Mouse (Mus musculus) T-helper 1 cell (primary cell): Measurements from ENCODE around the gene Usp2.
"Not testable (repeated sequence)": the region's sequence is repeated elsewhere in the genome, so short reads cannot be mapped to it uniquely, and the experiment has no call there.

Experiments used
- in situ Hi-C: fragments of 300-600 bp; cut with MboI, MseI; formaldehyde crosslinking; loops from one replicate; pipeline ENCODE4 v1.15.1; 2025; ENCODE audit warnings: high pct_unique_total_duplicates

Usp2 gene

DNA sequence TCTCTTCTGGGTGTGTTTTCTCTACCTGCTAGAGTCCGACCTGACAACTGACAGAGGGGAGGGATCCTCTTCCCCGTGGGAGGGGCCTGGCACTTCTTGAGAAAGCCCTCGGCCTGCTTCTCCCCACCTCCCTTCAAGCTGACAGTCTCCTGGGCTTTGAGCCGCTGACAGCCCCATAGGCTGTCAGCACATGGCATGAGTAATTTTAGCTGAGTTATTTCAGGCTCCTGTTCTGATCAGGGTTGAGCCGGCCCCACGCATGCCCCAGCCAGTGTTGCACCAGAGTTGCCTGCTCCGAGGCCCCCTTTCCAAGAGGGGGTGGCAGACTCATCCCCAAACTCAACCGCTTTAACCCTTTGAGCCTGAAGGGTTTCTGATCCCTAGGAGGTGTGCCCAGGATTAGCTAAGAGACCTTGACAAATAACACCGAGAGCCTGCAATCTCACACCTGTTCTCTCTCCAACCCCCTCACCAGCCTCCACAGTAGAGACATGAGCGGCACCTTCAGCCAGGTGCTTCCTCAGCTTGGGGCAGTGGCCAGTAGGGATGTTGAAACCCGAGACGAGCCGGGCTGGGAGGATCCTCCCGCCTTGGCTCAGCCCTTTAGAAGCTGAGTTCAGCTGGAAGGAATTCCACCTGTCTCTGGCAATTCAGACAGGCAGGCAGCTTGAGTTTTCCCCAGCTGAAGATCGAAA, 21.1 kb downstream of the Usp2 start:
- in situ Hi-C loops, result loop anchor here (25.0 kb wide), 3 partner anchors 351 to 1976 kb away; partner anchors contain the start of genes Nectin1 and Sorl1

DNA sequence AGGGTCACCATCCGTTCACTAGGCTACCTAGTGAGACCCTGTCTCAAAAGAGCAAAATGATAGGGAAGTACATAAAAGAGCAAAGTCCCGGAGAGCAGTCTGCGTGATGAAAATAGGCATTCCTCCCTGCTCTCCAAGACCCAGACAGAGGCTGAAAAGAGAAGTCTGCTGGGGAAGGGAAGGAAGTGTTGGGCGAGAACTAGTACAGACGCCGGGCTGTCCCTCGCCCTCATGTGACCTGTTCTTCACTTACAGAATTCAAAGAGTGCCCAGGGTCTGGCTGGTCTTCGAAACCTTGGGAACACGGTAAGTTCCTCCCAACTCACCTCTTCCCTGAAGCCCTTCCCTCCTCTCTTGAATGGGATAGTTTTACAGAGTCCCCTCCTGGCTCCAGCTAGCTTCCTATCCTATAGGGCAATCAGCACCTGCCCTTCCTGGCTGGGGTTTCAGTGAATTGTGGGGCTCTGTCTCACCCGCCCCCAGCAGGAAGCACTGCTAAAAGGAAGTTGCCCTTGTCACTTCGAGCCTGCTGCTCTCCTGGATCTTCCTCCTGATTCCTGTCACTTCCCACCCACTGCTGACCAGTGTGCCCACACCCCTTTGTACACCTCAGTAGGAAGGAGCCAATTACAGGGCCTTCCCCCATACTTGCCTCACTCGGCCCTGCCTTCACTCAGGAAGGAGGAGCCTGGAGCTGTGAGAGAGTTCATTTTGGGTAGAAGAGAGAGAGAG, 22.2 kb downstream of the Usp2 start:
- in situ Hi-C loops, result loop anchor here (25.0 kb wide), 3 partner anchors 352 to 1977 kb away; partner anchors contain the start of genes Nectin1 and Sorl1

DNA sequence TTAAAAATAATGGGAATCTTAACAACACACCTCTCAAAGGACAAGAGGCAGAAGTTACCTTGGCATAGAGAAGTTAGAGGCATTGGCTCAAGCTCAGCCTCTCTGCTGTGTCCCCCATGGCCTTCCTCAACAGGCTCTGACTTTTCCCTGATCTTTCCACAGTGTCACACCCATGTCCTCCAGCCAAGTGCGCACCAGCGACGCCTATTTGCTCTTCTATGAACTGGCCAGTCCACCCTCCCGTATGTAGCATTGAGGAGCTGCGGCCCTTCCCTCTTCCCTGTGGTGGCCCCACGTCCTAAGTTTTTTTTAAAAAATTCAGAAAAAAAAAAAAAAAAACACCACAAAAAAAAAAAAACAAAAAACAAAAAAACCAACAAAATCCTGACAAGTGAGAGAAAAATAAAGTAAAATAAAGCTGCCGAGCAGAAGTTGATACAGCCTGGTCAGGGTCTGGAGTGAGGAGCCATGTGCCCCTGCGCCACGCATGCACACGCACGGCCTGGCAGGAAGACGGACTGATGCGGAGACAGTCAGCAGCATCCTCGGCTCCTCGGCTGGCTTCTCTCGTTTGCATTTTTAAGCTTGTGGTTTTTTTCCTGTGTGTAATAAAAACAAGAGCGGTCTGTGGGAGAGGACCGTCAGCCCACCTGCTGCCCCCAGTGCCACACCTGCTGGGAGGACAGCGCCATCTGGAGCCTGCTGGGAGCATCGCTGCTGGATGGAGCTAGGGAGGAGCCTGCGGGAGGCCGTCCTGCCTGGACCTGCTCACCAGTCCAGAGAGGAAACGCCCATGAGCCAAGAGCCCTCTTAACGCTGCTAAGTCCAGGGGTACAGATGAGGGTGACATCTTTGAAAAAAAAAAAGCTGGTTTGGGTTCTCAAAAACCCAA, 27.0 kb downstream of the Usp2 start:
- in situ Hi-C loops, result loop anchor here (25.0 kb wide), 3 partner anchors 357 to 1982 kb away; partner anchors contain the start of genes Nectin1 and Sorl1

DNA sequence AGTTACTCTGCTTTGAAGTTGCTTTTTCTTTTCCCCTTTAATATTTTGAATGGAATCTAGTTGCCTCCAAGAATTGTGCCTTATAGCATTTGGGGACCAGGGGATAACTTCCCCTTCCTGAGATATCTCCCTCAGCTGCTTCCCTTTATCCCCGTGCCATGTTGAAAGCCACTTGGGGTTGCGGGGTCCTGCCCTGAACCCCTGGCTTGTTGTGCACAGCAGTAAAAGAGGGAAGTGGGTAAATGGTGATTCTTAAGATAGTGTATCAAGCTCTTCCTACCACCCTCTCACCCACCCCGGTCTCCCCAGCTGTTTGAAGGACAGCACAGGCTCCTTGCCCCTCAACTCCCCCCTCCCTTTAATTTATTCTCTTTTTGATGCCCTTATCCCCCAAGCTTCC, 27.9 kb downstream of the Usp2 start:
- in situ Hi-C loops, result loop anchor here (25.0 kb wide), 3 partner anchors 357 to 1982 kb away; partner anchors contain the start of genes Nectin1 and Sorl1

DNA sequence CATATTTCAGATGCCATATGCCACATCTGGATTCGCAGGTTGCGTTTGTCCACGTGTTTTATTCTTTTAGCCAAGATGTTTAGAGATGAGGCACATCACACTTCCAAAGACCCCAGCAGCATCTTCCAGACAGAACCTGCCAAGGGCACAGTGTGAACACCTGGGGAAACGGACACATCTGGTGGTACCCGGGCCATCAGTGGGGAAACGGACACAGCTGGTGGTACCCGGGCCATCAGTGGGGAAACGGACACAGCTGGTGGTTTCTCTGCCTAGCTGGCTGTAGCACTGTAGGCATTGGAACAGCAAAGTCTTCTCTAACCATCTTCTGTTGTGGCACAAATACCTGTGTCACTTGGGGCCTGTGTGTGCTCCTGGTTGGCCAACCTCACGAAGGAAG, 29.0 kb downstream of the Usp2 start:
- in situ Hi-C loops, result loop anchor here (25.0 kb wide), 3 partner anchors 358 to 1983 kb away; partner anchors contain the start of genes Nectin1 and Sorl1

DNA sequence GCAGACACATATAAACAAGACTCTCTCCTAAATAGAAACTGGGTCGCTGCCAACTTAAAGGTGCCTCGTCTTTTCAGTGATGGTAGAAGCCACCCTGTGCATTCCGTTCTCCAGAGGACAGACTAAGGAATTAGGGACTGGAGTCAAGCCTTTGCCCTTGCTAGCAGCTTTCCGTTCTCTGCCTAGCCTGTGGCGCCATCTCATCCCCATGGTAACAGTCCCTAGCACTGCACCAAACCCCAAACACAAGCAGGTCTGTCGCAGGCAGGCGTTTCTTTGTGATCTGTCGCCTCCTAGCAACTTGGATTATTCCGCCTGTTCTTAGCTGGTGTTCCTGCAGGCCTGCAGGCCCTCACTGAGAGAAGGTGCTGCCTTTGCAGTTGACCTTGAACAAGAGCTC, 29.7 kb downstream of the Usp2 start:
- in situ Hi-C loops, result loop anchor here (25.0 kb wide), 3 partner anchors 359 to 1984 kb away; partner anchors contain the start of genes Nectin1 and Sorl1

DNA sequence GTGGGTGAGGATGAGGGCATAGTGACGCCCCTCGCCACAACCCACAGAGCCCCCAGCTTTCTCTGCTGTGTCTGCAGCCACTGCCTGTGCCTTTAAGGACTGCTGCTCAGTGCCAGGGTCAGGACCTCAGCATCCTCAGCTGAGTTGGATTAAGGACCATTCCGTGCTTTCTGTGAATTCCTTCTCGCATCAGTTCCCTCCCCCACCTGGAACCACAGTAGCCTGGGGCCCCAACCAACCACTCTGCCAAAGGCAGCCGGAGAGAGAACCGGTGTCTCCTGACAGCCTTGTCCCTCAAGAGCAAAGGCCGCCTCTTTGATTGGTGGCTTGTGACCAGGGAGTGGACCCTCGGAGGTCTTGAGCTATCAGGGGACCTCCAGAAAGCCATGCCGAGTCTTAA, 34.7 kb downstream of the Usp2 start, which contains the start of gene Mfrp:
Gene Mfrp, plus strand, starts transcription at position 240 of the 400 bp plus-strand sequence.
- in situ Hi-C loops, result no loop called here

DNA sequence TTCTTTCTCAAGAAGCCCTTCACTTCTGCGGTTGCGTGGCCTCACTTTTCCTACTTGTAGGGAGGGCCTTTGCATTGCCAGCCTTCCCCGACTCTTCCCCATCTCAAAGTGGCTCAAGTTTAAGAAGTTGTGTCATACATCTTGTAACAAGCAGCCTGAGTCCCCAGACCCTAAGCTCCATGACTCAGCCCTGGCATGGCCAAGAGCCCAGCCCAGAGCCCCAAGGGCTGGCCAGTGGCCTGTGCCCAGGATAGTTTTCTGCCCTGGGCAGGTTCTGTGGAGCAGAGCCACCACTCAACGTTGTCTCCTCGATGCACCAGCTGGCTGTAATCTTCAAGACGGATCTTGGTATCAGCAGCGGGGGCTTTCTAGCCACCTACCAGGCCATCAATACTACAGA, 38.1 kb downstream of the Usp2 start:
- in situ Hi-C loops, result no loop called here

DNA sequence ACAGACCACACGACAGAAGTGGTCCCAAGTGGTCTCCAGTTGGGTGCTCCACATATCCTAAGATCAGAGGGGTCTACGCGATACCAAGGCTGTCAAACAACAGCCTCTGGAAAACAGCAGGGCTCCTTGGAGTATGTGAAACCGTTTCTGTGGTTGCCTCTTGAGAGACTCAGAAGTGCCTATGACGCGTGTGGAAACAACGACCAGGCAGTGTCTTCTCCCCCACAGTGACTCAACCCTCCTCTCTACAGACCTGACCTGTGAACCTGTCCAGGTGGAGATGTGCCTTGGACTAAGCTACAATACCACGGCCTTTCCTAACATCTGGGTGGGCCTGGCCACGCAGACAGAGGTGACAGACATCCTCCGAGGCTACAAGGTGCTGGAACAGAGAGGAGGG, 39.0 kb downstream of the Usp2 start:
- in situ Hi-C loops, result no loop called here

DNA sequence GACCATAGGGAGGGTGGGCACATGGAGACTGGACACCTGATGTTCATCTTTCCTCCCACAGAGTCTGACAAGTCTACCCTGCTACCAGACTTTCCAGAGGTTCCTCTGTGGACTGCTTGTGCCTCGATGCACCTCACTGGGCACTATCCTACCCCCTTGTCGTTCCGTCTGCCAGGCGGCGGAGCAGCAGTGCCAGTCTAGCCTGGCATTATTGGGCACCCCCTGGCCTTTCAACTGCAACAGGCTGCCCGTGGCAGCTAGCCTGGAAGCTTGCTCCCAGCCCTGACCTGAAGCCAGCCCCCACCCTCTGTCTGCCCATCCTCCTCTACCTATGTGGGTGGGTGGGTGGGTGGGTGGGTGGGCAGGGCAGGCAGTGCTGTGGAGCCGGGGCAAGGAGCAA, 39.4 kb downstream of the Usp2 start:
- in situ Hi-C loops, result no loop called here

DNA sequence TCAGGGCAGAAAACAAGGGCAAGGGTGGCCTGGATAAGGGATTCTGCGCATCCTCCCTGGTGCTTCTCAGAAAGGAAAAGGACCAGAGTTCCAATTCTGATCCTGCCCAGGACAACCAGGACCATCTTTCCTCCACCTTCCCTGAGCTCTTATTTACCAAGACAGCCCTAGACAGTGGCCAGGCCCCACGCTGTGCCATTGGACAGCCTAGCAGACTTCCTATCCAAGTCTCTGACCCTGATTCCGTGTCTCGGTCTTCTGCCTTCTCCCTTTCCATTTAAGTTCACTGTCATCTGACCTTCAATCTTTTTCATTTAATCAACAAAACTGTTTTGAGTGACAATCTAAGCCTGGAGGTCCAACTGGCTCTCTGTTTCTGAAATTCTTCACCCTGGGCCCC, 39.8 kb downstream of the Usp2 start:
- in situ Hi-C loops, result no loop called here

DNA sequence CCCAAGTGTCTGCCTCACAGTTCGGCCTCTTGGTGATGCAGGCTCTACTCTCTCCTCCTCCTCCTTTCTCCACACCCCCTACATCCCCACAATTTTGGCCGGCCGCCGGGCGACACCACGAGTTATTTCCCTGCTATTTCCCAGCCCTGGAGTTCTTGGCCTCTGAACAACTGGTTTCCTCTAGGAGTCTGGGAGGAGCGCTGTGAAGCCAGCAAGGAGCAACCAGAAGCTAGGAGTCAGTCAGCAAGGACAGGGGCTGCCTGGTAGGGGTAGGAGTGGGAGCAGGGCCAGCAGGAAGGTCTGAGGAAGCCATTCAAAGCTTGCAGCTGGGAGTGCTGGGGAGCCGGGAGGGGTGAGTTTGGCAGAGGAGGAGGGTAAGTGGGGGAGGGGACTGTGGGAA, 40.3 kb downstream of the Usp2 start, which contains the start of gene C1qtnf5:
Gene C1qtnf5, plus strand, starts transcription at position 136 of the 400 bp plus-strand sequence.
- in situ Hi-C loops, result no loop called here

DNA sequence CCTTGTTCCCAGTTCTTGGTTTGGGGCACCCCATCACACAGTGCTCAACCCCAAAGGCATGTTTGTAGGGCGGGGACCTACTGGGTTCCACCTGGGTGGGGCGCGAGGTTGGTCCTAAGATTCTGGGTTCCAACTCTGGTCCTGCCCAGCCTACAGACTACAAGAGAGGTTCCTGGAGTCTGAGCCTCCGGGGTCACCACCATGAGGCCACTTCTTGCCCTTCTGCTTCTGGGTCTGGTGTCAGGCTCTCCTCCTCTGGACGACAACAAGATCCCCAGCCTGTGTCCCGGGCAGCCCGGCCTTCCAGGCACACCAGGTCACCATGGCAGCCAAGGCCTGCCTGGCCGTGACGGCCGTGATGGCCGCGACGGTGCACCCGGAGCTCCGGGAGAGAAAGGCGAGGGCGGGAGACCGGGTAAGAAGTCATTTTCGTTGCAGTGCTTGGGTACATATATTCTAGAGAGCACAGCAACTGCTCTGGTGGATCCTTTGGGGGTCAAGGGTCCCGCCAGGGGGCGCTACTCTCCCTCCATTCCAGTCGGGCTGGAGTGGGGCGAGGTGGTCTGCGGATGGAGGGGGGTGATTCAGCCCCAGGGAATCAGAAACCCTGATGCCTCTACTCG, 40.8 kb downstream of the Usp2 start:
- in situ Hi-C loops, result no loop called here

DNA sequence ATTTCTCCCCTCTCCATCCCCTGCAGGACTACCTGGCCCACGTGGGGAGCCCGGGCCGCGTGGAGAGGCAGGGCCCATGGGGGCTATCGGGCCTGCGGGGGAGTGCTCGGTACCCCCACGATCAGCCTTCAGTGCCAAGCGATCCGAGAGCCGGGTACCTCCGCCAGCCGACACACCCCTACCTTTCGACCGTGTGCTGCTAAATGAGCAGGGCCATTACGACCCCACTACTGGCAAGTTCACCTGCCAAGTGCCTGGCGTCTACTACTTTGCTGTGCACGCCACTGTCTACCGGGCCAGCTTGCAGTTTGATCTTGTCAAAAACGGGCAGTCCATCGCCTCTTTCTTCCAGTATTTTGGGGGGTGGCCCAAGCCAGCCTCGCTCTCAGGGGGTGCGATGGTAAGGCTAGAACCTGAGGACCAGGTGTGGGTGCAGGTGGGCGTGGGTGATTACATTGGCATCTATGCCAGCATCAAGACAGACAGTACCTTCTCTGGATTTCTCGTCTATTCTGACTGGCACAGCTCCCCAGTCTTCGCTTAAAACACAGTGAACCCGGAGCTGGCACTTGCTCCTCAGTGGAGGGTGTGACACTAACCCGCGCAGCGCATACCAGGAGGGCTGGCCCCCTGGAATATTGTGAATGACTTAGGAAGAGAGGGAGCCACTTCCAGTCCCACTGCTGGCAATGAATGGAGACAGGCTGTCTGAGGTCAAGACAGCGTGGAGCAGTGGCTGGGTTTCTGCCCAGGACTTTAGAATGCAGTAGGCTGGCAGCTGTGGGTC, 41.6 kb downstream of the Usp2 start:
- in situ Hi-C loops, result no loop called here

DNA sequence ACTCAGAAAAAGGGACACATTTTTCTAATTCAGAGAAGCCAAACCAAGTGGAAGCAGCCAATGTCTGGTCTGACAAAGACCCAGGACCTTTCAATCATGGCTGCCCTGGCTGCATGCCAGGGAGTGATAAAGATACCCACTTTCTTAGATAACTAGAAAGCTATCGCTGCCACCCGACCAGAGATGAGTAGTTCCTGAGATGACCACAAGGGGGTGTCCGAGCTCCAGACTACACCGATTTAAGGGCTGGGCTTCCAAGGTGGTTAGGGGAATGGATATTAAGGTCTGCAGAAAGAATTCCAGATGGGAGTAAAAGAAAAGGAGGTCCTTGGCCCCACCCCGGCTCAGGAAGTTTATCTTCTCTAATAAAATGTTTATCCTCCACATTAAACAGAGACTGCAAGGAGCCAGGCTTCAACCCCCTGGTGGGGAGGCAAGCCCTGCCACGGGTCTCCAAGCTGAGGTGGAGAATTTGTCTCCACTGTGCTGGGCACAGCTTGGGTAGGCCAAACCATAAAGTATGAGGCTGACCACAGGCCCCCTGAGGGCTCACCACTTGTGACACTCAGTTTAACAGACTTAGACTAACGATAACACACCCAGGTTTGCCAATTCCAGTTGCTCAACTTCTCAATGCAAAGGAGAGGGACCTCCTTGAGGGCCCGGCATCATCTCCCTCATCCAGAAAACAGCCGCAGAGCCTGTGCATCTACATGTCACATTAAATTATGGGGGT, 42.7 kb downstream of the Usp2 start:
- in situ Hi-C loops, result no loop called here

DNA sequence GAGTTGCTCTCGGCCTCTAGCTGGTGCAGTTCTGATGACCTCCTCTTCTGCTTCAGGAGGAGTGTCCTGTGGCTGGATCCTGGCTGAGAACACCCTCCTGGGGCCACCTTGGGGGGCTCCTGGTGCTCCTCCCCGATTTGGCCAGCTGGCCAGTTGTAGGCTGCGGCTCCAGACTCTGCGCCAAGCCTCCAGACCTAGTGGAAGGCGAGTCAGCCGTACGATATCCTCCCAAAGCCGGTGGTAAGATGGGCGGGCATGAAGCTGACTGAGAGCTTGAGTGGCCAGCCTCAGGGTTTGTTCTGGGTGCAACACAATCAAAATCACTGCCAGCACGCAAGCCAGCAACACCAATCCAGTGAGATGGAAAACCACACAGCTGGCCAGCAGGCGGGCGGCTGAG, 45.1 kb downstream of the Usp2 start:
- in situ Hi-C loops, result not testable (repeated sequence)

DNA sequence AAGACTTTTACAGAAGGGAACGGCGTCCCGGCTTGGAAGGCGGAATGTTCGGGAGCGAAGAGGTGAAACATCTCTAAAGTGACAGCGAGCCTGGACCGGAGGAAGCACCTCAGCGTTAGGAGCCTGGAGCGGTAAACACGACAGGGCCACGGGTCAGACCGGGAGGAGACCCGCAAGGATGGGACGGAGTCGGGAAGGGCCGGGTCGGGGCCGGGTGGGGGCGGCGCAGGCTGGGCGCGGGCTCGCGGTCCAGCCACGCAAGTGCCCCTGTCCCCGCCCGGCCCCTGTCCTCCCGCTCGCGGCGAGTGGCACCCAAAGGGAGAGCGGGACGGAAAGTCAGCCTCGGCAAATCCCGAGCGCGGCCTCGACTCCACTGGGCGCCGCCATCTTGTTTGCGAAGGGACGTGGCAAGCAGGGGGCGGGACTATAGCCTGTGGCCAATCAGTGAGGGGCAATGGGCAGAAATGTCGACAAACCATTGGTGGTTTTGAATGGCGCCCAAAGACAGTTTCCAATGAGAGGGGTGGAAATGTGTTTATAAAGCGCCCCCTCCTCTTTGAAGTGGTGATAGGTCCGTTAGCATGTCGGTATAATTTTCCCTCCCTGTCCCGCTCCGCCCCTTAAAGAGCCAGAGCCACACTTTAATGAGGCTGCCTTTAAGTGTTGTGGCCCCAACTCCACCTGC, 46.4 kb downstream of the Usp2 start, which contains the start of the genes Gm49380 and Rnf26:
Gene Gm49380, minus strand, starts transcription at position 396 of the 685 bp plus-strand sequence.
Gene Rnf26, minus strand, starts transcription at position 413 of the 685 bp plus-strand sequence.
- in situ Hi-C loops, result no loop called here

DNA sequence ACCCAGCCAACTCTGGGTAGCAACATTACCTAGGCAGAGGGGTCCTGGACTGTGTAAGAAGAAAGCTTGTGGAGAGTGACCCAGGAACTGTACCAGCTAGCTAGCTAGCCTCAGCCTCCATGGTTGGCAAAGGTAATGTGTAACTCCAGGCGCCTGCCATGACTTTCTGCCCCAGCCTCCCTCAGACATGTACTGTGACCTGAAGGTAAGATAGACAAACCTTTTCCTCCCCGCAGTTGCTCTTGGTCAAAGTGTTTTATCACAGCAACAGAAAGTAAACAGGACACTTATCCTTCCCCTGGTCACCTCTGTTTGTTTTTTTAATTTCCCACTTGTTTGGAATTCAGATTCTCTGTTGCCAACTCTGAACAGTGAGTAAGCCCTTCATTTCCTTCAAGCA, 47.6 kb downstream of the Usp2 start:
- in situ Hi-C loops, result no loop called here

DNA sequence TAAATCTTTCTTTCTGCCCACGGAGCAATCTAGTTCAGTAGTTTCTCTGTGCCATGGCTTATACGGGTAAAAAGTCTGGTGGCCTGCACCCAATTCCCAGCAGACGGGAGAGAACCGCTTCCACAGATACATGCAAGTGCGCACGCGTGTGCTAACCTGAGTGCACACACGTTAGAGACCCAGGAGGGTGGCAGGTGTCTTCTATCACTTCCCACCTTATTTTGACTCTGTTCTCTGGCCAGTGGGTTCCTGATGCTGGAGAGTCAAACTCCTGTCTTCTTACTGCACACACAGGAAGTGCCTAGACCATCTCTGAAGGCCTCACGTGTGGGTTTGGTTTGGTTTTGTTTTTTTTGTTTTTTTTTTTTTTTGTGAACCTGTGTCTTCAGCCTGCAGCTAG, 48.8 kb downstream of the Usp2 start:
- in situ Hi-C loops, result no loop called here
